Mouse (Mus musculus): ENCODE results near the gene Syn1.

The Syn1 gene

GRCm38 (mm10) chrX:20920844-20921364 lies at the start of gene Syn1:
Gene Syn1 (minus strand): TSS chrX:20921004.
- DNase-seq (ENCODE audit: low spot score in 2 of 2) = peak; percentile 76 to 80

DNA sequence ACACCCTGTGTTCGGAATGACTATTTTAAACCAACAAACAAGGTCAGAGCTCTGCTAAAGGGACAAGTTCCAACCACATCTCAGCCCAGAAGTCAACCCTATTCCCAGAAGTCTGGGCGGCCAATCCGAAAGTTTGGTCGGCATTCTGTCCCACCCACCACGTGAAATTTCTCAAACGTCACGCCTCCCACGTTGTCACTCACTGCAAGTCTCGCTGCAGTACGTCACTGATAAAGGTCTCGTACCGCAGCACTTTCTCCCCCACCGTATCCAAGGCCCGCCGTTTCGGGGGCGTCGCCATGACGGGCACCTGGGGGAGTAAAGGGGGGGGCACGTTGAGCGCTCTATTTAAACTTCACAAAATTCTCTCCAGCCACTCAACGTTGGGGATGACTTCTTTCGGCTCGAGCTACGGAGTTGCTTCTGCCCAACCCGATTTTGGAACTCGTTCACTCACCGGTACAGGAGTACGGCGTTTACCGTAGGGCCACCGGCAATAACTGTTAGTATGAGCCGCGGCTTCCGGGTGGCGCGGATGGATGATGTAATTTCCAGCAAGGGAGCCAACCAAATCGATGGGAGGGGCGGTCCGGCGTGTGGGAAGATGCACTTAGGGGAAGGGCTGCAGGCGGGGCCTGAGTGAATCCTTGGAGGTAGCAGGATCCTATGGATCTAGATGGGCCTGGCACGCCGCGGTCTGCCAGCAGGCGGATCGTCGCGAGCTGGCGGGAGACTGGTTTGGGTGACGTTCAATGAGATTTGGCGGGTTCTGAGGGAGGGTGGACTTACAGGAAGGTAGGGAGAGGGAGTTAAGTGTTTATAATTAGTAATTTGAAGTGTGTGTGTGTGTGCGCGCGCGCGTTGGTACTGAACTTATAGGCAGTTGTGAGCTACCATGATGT lies 40.9 kb upstream of the Syn1 start, which contains the start of gene Uxt:
Gene Uxt, minus strand, starts transcription at position 541 of the 902 bp plus-strand sequence.
- peak; percentile 83 to 84 for DNase-seq (ENCODE audit: low spot score in 2 of 2)

GRCm38 (mm10) chrX:20950191-20950880 lies 29.5 kb upstream of the Syn1 start, which contains the start of gene Elk1:
Gene Elk1 (minus strand): TSS chrX:20950608.
- peak; percentile 77 to 89 for DNase-seq (ENCODE audit: low spot score in 2 of 2)

- DNase-seq (ENCODE audit: low spot score in 2 of 2) = peak in 1 of 2 experiments; percentile 49
Observed at GRCm38 (mm10) chrX:20946055-20946454, 25.3 kb upstream of the Syn1 start.

DNA sequence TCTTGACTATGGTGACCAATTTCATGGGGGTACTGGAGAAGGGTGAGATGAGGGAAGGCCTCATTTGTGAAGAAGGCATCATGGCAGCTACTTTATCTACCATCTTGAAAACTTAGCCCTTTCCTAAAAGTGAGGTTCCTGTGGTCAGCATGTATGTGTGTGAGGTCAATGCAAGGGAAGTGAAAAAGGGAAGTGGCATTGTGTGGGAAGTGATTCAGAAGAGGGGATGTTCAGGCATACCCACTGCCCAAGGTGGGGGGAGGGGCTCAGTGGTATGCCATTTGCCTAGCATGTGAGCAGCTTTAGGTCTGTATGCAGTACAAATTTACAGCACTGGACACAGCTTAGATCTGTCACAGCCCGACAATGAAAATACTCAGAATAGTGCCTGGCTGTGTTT lies 11.2 kb upstream of the Syn1 start:
- no peak for DNase-seq (ENCODE audit: low spot score in 2 of 2)

GRCm38 (mm10) chrX:20931364-20931763 lies 10.6 kb upstream of the Syn1 start, which contains the start of gene Cfp:
Gene Cfp (minus strand): TSS chrX:20931555.
- DNase-seq (ENCODE audit: low spot score in 2 of 2) = no peak

- no peak for DNase-seq (ENCODE audit: low spot score in 2 of 2)
Observed at GRCm38 (mm10) chrX:20929859-20930258, 9.1 kb upstream of the Syn1 start.

DNA sequence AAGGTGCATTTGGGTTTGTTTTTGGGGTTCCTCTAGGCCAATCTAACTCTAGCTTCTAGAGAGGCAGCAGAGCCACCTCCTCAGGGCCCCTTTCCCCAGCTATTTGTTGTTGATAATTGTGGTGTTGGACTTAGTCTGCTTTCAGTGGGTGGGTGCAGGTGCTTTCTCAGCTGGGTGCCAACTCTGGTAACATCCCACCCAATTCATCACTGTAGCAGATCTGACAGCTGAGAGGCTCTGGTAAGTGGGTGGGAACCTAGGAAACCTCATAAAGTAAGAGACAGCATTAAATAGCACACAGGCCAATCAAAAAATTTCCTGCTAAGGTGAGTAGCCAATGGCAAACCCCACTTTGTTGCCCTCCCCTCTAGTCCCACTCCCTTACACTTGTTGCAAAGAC lies 4.2 kb upstream of the Syn1 start:
- DNase-seq (ENCODE audit: low spot score in 2 of 2) = no peak

- no peak for DNase-seq (ENCODE audit: low spot score in 2 of 2)
Observed at GRCm38 (mm10) chrX:20923506-20923905, 2.7 kb upstream of the Syn1 start.

DNA sequence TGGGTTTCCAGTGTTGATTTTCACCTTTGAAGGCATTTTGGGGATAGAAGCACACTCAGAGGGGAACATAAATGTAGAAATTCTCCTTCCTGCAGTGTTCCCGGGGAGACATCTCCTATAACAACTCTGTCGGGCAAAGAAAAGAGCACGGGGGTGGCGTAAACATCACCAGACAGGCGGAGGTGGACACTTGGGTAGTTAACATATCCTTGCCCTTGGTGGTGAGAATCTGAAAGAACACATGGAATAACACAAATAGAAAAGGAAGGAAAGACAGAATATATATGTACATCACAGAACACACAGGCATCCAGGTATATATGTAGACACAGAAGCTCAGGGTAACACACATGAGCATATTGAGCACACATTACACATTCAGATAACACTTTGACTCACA lies 562 bp upstream of the Syn1 start:
- no peak for DNase-seq (ENCODE audit: low spot score in 2 of 2)

- DNase-seq (ENCODE audit: low spot score in 2 of 2) = no peak
Observed at GRCm38 (mm10) chrX:20920249-20920843, 458 bp downstream of the Syn1 start.

DNA sequence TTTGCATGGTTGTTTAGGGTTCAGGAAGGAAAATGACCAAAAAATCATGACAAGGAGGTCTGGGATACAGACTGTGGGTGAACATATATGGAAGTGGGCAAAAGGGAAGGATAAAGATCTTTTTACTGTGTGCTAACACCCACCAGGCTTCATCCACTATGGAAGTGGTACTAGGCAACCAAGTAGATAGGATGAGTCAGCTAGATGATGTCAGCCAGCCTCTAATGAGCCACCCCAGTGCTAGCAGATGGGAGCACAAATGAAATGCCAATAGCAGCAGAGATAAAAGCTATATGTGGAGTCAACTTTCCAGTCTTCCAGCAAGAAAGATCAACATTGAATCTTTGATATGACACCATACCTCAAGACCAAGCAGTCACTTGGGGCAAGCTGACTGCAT lies 5.7 kb downstream of the Syn1 start:
- no peak for DNase-seq (ENCODE audit: low spot score in 2 of 2)

GRCm38 (mm10) chrX:20913726-20914125 lies 7.1 kb downstream of the Syn1 start:
- DNase-seq (ENCODE audit: low spot score in 2 of 2) = no peak

GRCm38 (mm10) chrX:20910074-20910473 lies 10.7 kb downstream of the Syn1 start:
- DNase-seq (ENCODE audit: low spot score in 2 of 2) = no peak

DNA sequence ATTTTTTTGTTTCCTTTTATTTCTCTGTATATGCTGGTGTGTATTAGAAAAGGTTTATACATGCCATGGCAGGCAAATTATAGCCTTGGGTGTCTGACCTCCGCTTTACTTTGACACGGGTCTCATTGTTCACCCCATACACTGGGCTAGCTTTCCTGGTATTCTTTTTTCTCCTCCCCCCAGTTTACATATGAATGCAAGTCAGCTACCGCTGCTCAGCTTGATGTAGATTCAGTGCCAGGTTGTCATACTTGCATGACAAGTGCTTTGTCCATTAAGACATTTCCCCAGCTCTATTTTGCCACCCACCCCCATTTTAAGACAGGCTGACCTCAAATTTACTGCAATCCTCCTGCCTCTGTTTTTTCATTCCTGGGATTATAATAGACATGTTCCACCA lies 45.6 kb downstream of the Syn1 start:
- DNase-seq (ENCODE audit: low spot score in 2 of 2) = no peak

DNA sequence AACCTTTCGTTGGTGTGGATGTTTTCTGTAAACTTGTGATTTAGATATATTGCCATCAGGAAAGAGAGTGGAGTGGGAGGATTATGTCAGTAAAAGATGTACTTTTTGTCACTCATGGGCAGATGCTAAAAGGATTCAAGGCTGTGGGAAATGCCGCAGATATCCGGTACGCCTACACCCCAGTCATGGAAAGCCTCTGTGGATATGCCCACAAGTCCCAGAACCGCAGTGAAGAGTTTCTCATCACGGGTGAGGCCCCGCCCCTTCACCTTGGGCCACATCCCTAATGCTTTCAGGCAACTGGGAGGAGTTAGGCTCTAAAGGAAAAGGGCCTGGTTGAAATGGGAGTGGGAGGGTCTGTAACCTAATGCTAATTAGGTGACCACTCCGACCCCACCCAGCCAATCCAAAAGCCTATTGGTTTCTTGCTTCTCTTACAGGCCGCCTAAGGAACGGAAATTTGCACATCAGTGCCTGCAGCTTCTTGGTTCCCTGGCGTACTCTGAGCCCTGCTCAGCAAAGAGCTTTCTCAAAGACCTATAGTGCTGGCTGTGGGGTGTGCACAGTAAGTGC lies 47.8 kb downstream of the Syn1 start:
- no peak for DNase-seq (ENCODE audit: low spot score in 2 of 2)

GRCm38 (mm10) chrX:20869962-20870513 lies 50.8 kb downstream of the Syn1 start, which contains the start of gene Timp1:
Gene Timp1 (plus strand): TSS chrX:20870166.
- no peak for DNase-seq (ENCODE audit: low spot score in 2 of 2)

GRCm38 (mm10) chrX:20869203-20869602 lies 51.6 kb downstream of the Syn1 start:
- no peak for DNase-seq (ENCODE audit: low spot score in 2 of 2)

DNA sequence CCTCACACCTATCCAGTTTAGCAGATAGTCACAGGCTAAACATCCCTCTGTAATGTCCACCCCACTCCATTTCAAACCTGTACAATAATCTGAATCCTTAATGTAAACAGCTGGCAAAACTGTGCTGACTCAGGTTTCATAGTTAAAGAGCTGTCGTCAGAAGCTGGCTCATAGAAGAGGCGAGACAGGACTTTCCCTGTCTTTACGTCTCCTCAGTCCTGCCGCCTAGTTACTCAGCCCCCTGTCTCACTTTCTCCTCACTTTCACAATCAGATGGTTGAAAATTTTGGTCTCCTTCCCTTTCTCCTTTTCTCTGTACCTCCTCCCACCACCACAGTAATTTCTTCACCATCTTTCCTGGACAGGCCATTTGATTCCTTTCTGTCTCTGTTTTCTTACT lies 52.7 kb downstream of the Syn1 start:
- no peak for DNase-seq (ENCODE audit: low spot score in 2 of 2)

GRCm38 (mm10) chrX:20863161-20864101 lies 57.4 kb downstream of the Syn1 start:
- no peak for DNase-seq (ENCODE audit: low spot score in 2 of 2)

Data from frontal cortex, postnatal 14 days (tissue).